Mouse (Mus musculus): ENCODE results near the gene Hs3st1.
A peak's percentile ranks its signal among the peaks of the same experiment; 100 is the strongest.

Gene Hs3st1

DNA sequence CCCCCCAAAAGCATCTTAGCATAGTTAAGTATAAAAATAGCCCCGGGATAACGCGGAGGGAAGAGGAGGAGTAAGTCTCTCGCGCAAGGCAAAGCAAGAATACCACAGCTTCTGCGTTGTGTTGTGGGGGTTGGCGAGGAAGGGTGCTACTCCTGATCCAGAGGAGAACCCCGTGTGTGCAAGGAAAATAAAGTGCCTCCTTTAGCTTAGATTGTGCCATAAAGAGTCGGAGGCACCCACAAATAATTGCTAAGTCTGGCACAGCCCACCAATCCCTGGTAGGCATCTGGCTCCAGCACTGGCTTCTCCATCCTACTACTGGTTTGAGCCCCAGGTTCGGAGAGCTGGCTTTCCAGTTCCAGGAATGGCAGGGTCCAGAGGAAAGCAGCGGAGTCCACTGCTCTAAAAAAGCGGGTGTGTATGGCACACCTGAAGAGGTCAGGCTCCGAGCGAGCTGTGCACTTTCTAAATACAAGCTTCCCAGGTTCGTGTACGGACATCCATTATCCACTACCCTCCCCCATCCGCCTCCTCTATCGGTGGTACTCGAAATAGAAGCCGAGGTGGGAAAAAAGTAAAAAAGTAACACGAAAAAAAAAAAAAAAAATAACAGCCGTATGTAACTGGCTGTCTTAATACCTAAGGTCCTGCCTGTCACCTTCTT, 111.9 kb downstream of the Hs3st1 start:
- no peak for DNase-seq (ENCODE audit: low read depth, low spot score)

GRCm38 (mm10) chr5:39642222-39642770, 113.0 kb downstream of the Hs3st1 start:
- DNase-seq (ENCODE audit: low read depth, low spot score): no peak

GRCm38 (mm10) chr5:39639438-39640177, 115.7 kb downstream of the Hs3st1 start:
- peak; percentile 31 for DNase-seq (ENCODE audit: low read depth, low spot score)

GRCm38 (mm10) chr5:39638926-39639325, 116.3 kb downstream of the Hs3st1 start:
- no peak for DNase-seq (ENCODE audit: low read depth, low spot score)

DNA sequence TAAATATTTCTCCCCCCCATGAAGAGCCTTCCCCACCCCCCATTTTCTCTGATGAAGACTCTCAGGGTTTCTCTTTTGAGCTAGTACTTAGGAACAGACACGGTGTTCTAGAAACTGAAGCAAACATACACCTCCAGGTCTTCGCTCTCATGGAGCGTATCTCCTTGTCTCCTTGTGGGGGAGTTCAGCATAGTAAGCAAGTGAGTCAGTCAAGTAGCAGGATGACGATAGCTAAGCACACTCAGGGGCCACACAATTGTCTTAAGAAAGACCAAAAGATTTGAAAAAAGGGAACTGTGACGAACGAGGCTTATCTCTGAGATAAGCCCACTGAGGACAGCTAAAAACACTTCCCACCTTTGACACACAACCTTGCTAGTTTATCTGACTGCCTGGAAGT, 117.4 kb downstream of the Hs3st1 start:
- DNase-seq (ENCODE audit: low read depth, low spot score): no peak

DNA sequence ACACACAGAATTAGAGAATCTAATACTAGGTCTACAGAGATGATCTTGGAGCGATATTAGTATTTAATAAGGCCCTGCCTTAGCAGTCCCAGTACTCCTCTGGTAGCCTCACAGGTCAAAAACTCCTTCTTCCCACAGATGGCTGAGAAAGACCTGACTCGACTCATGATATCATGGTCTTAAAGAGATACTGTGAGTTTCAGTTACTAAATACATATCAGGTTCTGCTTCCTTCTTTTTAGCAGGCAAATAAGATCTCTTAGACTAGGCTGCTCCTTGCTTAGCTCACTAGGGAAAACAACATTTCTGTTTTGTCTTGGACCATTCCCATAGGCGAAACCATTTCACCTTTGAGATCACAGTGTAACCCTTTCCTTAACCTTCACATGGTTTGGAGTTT, 119.2 kb downstream of the Hs3st1 start:
- no peak for DNase-seq (ENCODE audit: low read depth, low spot score)

DNA sequence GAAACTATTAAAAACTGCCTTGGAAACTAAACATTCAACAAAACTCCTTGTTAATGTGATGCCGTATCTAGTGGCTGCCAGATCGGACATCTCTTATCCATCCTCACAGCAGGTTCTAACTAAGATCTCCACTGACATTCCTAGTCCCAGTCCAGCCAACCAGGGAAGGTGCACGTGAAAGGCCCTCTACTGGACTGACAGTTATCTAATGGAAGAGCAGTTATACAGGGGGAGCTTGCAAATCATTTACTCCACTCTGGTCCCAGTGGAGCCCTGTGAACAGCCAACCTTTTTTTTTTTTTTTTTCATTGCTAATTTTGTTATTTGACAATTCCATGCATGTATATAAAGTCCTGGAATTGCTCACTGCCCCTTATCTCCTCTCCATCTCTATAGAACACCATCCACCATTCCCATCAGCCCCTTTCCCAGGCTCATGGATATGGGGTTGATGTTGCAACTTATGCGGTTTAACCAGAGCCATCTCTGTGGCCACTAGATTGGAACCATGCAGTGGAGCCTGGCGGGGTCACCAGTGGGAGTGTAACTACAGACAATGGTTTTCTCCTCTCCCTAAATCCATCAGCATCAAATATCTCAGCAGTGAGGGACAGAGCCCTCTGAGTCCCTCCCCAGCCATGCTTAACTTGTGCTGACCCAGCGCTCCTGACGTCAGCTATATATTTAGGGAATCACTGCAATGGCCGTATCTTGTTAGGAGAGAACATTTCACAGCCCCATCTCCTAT, 120.8 kb downstream of the Hs3st1 start:
- no peak for DNase-seq (ENCODE audit: low read depth, low spot score)

- DNase-seq (ENCODE audit: low read depth, low spot score): no peak
Measured at GRCm38 (mm10) chr5:39633206-39633605, 122.1 kb downstream of the Hs3st1 start.

DNA sequence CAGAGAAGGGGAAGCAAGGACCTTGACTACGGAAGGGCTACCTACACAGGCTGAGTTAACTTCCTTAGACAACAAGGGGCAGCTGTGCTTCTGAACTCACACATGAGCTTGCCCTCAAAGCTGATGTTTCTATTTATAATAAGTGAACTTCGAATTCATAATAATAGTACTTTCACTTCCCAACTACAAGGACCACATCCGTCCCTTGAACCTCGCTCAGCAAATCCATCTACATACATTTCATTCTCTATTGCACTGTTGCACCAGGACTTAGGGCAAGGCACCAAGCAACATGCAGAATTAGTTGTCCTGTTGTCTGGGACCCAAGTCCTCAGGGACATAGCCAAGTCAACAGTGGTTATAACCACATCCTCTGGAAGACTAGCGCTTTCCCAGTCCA, 124.4 kb downstream of the Hs3st1 start:
- DNase-seq (ENCODE audit: low read depth, low spot score): no peak

- no peak for DNase-seq (ENCODE audit: low read depth, low spot score)
Measured at GRCm38 (mm10) chr5:39625037-39625473, 130.2 kb downstream of the Hs3st1 start.

- no peak for DNase-seq (ENCODE audit: low read depth, low spot score)
Measured at GRCm38 (mm10) chr5:39624218-39624590, 131.1 kb downstream of the Hs3st1 start.

DNA sequence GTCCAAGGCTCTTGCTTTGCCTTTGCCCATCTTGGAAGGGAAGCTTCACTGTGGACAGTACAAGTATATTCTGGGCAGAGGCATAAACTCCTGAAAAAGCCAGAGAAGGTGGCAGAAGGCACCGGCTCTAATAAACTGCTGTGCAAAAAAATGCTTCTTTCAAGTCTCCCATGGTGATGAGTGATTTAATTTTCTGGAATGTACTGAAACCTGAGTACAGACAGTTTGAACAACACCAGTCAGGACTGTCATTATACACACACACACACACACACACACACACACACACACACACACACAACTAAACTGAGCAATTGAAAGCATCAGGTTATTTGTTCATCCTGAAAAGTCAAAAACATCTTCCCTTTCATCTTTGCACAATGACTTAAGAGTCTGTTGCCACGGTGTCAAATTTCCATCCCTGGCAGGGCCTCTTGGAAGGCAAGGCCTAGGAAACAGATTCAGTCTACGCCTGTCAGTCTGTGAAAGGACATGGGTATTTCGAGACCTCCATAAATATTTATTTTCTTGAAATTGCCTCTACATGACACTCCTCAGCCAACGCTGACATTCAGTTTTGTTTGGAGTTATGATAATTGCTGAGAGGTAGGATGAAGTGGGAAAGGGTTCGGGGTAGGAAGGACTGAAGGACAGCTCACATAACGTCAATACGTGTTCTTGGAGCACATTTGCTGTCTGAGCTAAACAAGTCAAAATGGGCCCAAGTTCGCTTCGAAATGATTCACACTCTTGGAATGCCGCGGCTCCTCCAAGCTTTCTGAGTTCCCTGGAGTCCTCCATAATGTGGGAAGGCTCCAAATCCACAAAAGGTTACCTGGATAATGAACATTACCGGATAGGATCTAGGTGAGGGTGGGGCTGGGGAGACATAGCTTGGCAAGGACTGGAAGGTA, 131.7 kb downstream of the Hs3st1 start:
- DNase-seq (ENCODE audit: low read depth, low spot score): no peak

GRCm38 (mm10) chr5:39620206-39620866, 134.9 kb downstream of the Hs3st1 start:
- no peak for DNase-seq (ENCODE audit: low read depth, low spot score)

- no peak for DNase-seq (ENCODE audit: low read depth, low spot score)
Measured at GRCm38 (mm10) chr5:39617354-39617977, 137.8 kb downstream of the Hs3st1 start.

GRCm38 (mm10) chr5:39615202-39615601, 140.1 kb downstream of the Hs3st1 start:
- DNase-seq (ENCODE audit: low read depth, low spot score): no peak

DNA sequence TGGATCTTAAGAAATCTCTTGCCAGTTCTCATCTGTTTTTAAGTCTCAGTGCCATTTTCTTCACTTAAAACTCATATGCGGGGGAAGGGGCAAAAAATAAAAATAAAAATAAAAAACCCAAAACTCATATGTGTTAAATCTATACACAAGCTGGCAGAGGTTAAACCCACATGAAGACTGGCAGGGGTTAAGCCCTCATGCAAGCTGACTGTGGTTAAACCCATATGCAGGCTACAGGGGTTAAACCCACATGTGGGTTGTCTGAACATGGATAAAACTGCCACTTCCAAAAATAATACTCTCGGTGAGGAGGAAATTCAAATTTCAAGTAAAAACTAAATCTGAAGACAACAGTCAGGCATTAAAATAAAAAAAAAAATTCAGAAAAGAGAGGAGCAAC, 141.7 kb downstream of the Hs3st1 start:
- DNase-seq (ENCODE audit: low read depth, low spot score): no peak

- DNase-seq (ENCODE audit: low read depth, low spot score): no peak
Measured at GRCm38 (mm10) chr5:39612240-39612639, 143.0 kb downstream of the Hs3st1 start.

GRCm38 (mm10) chr5:39608260-39608659, 147.0 kb downstream of the Hs3st1 start:
- DNase-seq (ENCODE audit: low read depth, low spot score): no peak

DNA sequence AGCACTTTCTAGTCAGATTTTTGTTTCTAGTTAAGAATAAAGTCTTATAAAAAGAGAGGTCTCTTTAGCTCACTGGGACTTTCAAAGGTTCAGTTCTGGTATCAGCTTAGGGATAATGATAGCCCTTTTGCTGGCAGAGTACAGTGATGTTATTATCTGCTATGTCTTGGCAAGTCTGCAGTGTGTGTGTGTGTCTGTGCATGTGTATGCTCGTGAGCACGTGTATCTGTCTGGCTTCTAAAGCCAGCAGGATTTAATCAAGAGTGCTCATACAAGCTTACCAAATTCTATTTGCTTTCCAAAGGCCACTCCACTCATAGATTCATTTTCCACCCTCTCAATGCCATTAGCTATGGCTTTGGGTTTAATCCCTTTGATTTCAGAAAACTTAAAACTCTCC, 160.5 kb downstream of the Hs3st1 start:
- no peak for DNase-seq (ENCODE audit: low read depth, low spot score)

Measured in CD4-positive, CD25-positive, alpha-beta regulatory T cell, adult 2 months (primary cell).